Mouse (Mus musculus) C2C12 (cell line): ENCODE measurements around the gene Myf6. TPM values are rescaled to one million over a fixed set of nuclear protein-coding genes. Genes with fewer than 3 reads are reported as not detected.

Experiments used
- H3K27me3 ChIP-seq: one replicate; pipeline ENCODE4 v1.6.1; 2011; ENCODE audit not compliant: control insufficient read depth, insufficient read depth, insufficient read length
- H3K36me3 ChIP-seq: one replicate; pipeline ENCODE4 v1.6.1; 2011; ENCODE audit not compliant: control insufficient read depth, insufficient read depth
- H3K4me3 ChIP-seq: one replicate; pipeline ENCODE4 v1.5.1; 2011; ENCODE audit warnings: mild to moderate bottlenecking, control low read depth; ENCODE audit not compliant: poor library complexity, insufficient read depth, severe bottlenecking
- H3K79me2 ChIP-seq: one replicate; pipeline ENCODE4 v1.6.1; 2011; ENCODE audit not compliant: control insufficient read depth, insufficient read depth
- H3K79me3 ChIP-seq: one replicate; pipeline ENCODE4 v1.6.1; 2011; ENCODE audit warnings: low read depth, control low read depth
- H3ac ChIP-seq: one replicate; pipeline ENCODE3; 2011; ENCODE audit warnings: low read depth; ENCODE audit not compliant: control insufficient read depth, insufficient read length
- CEBPB ChIP-seq: IDR thresholded peaks from one replicate; pipeline ENCODE4 v1.6.1; 2011; ENCODE audit warnings: low read depth, mild to moderate bottlenecking, control low read depth, moderate library complexity
- CTCF ChIP-seq: IDR thresholded peaks from one replicate; pipeline ENCODE4 v1.5.1; 2011; ENCODE audit not compliant: control insufficient read depth, insufficient read depth, insufficient read length
- FOSL1 ChIP-seq: IDR thresholded peaks from one replicate; pipeline ENCODE4 v1.8.0; 2011; ENCODE audit warnings: mild to moderate bottlenecking, low read length; ENCODE audit not compliant: poor library complexity, insufficient read depth, severe bottlenecking
- MAX ChIP-seq: IDR thresholded peaks from one replicate; pipeline ENCODE4 v1.6.1; 2011; ENCODE audit warnings: mild to moderate bottlenecking, control low read depth
- MYOD1 ChIP-seq: IDR thresholded peaks from one replicate; pipeline ENCODE4 v1.6.1; 2011; ENCODE audit warnings: low read depth; ENCODE audit not compliant: control insufficient read depth, insufficient read length
- MYOG ChIP-seq: IDR thresholded peaks from one replicate; pipeline ENCODE4 v1.6.1; 2011; ENCODE audit not compliant: control insufficient read depth, insufficient read length; ENCODE audit errors: extremely low read depth
- USF1 ChIP-seq: IDR thresholded peaks from one replicate; pipeline ENCODE4 v1.6.1; 2011; ENCODE audit warnings: low read depth, mild to moderate bottlenecking, control low read depth, moderate library complexity
- microRNA-seq: library from miRNA; unstranded; fragments of <30 nt; microRNA quantifications from one replicate; pipeline ENCODE4, GENCODE M21; 2019; ENCODE audit warnings: borderline microRNAs expressed
- polyA plus RNA-seq: library from polyadenylated mRNA; unstranded; fragments of >200 nt; fragmentation: generic; extraction: Trizol; gene quantifications from one replicate; pipeline ENCODE4 v1.2.1, GENCODE M21; 2012; ENCODE audit warnings: missing spikeins

Gene Myf6
- polyA plus RNA-seq, 1 experiment = 0.14 TPM

GRCm38 (mm10) chr10:107471712-107472111 lies 22.8 kb downstream of the Myf6 start:
- Histone ChIP-seq H3K36me3 (no peaks in the 10 kb centered on the region), H3K4me3 (no peak overlapping the region), H3K27me3 (no peaks in the 10 kb centered on the region), H3K79me3 (no peaks in the 10 kb centered on the region), H3ac (no peak overlapping the region), H3K79me2 (no peaks in the 10 kb centered on the region)
- TF ChIP-seq MYOG = no peak
- no peak for TF ChIP-seq CTCF
- TF ChIP-seq USF1 = no peak
- TF ChIP-seq CEBPB = no peak
- TF ChIP-seq MAX = no peak
- TF ChIP-seq MYOD1 = no peak

GRCm38 (mm10) chr10:107467819-107468218 lies 26.7 kb downstream of the Myf6 start:
- no peaks in the 10 kb centered on the region for H3K79me3 ChIP-seq
- no peaks in the 10 kb centered on the region for H3K79me2 ChIP-seq
- H3ac ChIP-seq = no peak overlapping the region
- no peaks in the 10 kb centered on the region for H3K36me3 ChIP-seq
- H3K27me3 ChIP-seq = no peaks in the 10 kb centered on the region
- no peak for TF ChIP-seq MYOD1
- TF ChIP-seq CTCF = no peak
- TF ChIP-seq USF1 = no peak
- no peak for TF ChIP-seq MYOG
- no peak for TF ChIP-seq CEBPB
- TF ChIP-seq MAX = no peak
- no peak for TF ChIP-seq FOSL1
- no peak overlapping the region for H3K4me3 ChIP-seq

- H3K36me3 ChIP-seq = no peaks in the 10 kb centered on the region
- H3K4me3 ChIP-seq = no peak overlapping the region
- no peak for TF ChIP-seq USF1
- no peak for TF ChIP-seq MAX
- H3K79me2 ChIP-seq = no peaks in the 10 kb centered on the region
- H3ac ChIP-seq = no peak overlapping the region
- no peaks in the 10 kb centered on the region for H3K27me3 ChIP-seq
- H3K79me3 ChIP-seq = no peaks in the 10 kb centered on the region
Measured at GRCm38 (mm10) chr10:107449496-107450330, 44.8 kb downstream of the Myf6 start.

Small RNA genes lying within 50 kb of the gene (microRNA-seq; reads per million reads assigned to microRNA genes)
- gene Gm44403 = not detected

Other genes starting within 250 kb of the Myf6 start
- 0.19 TPM for gene Lin7a, start 223.1 kb downstream of the Myf6 start, polyA plus RNA-seq
- gene Myf5, start 8.6 kb downstream of the Myf6 start, polyA plus RNA-seq = 10.7 TPM
- 0.02 TPM for gene Ptprq, start 225.3 kb upstream of the Myf6 start, polyA plus RNA-seq